Mouse (Mus musculus) lung, postnatal 14 days (tissue): ENCODE data around the gene Smc2.
"Not testable (repeated sequence)": the region's sequence is repeated elsewhere in the genome, so short reads cannot be mapped to it uniquely, and the experiment has no call there.

Experiments
- DNase-seq: peaks from one replicate; pipeline ENCODE4 v3.0.0; 2021

Gene Smc2

DNA sequence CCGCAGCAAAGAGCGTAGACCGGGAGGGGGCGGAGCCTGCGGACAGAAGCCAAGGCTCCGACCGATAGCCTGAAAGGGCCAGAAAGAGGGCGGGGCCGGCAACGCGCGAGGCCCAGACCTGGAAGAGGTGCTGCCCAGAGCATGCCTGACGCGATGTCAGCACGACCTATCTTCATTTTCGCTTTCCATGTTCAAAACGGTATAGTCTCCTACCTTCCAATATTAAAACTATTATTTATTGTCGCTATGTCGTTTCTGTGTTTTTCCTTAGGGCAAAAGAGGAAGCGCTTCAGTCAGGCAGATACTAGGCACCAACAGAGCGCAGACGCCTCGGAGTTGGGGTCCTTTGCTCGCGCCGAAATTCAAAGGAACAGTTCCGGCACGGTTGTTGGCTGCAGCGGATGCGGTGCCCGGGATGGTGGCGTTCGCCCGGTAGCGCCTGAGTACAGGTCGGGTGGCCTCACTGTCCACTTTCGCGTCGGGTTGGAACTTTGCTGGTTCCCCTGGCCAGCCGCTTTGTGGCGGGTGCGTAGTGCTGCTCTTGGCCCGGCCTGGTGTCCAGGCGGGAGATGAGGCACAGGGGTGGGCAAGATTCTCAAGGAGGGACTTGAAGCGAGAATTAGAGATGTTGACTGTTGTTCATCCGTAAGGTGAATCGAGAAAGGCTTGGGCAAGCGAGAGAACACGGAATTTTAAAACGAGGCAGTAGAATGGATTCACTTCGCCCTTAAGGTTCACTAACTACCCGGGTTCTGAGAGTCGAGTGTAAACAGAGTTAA lies at the start of gene Smc2:
Gene Smc2, plus strand, starts transcription at position 358 of the 779 bp plus-strand sequence.
- peak; percentile 94 for DNase-seq

DNA sequence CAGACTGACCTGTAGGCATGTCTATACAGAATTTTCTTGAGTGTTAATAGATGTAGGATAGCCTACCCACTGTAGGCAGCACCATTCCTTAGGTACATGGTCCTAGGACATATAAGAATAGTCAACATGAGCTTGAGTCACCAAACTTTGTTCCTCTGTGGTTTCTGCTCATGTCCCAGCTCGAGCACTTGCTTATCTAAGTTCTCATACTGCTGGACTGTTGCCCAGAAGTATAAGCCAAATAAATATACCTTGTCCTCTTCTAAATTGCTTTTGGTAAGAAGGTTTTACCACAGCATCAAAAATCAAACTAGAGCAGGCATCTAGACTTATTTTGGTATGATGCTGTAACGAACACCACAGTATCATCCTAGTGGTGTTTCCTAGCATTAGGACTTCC lies 27.5 kb upstream of the Smc2 start:
- no peak for DNase-seq

DNA sequence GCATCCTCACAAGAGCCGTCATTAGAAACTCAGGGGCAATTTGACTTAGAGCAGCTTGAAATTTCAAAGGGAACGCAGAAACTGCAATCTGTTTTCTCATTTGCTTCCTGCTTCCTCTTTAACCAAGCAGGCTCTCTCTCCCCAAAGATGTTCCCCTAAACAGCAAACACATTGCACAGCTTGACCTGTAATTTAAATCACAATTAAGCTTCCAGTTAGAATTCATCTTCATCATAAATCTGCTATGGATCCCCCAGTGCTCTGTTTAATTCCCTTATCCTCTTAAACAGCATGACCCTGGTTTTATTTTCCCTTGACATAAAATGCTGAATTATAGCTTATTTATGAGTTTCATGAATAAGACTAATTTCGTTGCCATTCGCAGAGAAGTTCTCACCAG lies 15.4 kb upstream of the Smc2 start:
- no peak for DNase-seq

DNA sequence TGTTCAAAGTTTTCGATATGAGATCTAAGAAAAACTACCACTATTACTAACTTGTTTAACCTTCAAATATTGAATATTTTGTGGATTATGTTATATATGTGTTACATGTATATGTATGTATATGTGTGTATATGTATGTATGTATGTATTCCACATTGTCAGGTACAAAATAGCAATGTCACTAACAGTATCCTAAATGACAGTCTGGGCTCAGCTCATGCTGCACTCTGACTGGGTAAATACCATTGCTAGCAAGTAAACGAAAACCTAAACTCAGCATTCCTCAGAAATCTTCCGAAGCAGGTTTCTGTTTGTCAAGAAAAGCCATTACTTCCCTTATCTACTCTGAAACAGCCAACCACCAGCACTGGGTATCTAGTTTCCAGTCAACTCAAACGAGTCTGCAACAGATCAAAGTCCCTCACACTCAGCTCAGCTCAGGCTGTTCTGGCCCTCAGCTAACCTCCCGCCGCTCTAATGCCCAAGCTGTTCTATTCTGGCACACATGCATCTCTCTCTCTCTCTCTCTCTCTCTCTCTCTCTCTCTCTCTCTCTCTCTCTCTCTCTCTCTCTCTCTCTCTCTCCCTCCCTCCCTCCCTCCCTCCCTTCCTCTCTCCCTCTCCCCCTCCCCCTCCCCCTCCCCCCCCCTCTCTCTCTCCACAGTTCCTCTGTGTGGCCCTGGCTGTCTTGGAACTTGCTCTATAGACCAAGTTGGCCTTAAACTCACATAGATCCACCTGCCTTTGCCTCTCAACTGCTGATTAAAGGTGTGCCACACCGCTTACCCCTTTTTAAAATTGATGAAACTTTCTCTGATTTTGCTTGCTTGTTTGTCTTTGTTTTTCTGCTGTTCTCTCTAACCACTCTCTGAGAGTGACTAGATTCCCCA lies 9.5 kb upstream of the Smc2 start:
- no peak for DNase-seq

DNA sequence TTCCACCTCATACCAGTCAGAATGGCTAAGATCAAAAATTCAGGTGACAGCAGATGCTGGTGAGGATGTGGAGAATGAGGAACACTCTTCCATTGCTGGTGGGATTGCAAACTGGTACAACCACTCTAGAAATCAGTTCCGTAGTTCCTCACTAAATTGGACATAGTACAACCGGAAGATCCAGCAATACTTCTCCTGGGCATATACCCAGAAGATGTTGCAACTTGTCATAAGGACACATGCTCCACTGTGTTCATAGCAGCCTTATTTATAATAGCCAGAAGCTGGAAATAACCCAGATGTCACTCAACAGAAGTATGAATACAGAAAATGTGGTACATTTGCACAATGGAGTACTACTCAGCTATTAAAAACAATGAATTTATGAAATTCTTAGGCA lies 3.5 kb upstream of the Smc2 start:
- DNase-seq: not testable (repeated sequence)

DNA sequence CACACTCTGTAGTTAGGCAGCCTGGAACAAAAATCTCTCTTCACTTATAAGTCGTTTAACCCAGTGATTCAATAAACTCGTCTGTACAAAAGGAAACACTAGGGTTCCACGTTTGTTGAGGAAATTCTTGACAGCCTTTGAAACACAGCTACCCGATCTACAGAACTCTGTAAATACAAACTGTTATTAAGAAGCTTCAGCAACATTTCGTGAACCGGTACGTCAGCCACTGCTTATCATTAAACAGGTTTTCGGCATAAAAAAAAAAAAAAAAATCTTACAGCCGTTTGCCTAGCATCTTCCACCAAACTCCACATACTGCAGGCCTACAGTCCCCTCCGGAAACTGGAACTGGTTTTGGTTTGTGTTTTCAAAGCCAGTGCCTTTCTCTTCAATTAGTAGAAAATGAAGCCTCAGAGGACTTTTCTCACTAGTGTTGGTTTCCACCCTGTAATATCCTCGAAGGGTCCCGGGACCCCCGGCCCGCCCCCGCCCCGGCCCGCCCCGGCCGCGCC lies 615 bp upstream of the Smc2 start:
- no peak for DNase-seq

DNA sequence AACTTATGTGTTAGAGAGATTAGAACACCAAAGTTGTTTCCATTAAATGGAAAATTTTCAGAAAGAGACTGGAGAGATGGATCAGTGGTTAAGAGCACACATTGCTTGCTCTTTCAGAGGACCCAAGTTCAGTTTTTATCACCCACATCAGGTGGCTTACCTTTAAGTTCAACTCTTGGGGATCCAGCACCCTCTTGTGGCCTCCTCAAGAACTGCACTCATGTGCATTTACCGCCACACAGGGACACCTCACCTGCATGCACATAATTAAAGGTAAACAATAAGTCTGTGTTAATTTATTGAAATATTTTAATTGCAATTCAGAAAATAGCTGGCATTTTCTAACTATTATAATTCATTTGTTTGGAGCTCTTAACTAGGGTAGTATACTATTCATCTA lies 20.7 kb downstream of the Smc2 start:
- no peak for DNase-seq

DNA sequence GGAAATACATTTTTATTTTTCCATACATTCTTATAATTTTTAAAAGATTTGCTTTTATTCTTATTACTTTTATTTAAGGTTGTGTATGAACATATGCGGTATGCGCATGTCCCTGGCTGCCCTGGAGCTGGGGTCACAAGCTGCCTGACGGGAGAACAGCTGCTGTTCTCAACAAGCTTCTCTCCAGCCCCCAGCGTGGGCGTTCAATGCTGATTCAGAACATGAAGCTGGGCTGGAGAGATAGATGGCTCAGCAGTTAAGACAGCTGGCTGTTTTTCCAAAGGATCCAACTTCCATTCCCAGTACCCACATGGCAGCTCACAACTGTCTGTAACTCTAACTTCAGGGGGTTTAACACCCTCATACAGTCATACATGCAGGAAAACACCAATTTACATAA lies 22.3 kb downstream of the Smc2 start:
- DNase-seq: no peak

DNA sequence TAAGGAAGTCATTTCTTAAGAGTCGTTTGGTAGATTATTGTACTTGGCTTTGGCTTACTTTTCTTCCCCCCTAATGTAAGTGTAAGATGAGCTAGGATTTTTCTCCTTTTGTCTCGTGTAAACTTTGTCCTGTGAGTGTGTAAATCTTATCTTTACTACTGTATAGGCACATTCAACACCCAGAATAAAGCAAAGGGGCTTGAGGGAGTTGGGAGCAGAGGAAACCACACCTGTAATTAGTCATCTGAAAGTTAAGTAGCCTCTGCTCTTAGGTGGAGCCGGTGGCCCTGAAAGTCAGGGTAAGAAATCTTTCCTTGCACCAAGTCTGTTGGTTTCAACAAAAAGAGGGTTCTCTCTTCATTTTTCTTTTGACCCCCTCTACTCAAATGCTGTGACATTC lies 34.4 kb downstream of the Smc2 start:
- DNase-seq: no peak

DNA sequence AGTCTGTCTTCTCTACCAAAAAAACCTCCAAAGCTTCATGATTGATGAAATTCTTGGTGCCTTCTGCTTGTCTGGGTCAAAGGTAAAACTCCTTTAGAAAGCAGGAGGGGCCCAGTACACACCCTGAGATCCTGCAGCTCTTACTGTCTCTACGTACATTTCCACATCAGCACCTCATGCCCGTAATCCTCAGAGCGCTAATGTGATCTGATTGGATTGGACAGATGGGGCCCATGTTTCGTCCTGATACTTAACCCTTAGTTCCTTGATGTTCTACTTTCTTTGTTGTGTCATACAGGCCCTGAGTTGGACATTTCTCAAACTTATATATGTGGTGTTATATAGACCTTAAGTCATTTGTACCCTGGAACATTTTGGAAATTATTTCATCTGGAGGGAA lies 48.4 kb downstream of the Smc2 start:
- DNase-seq: no peak

DNA sequence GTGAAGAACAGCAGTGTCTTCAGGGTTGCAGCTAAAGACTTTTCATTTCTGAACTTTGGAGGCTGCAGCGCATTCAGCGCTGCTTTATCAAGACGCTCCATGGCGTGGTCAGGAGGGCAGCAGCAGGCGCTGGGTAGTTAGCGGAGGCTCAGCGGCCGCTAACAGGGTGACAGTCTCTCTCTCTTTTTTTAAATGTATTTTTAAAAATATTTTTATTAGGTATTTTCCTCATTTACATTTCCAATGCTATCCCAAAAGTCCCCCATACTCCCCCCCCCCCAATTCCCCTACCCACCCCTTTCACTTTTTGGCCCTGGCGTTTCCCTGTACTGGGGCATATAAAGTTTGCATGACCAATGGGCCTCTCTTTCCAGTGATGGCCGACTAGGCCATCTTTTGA lies 58.1 kb downstream of the Smc2 start, which contains the start of gene Vma21-ps:
Gene Vma21-ps, minus strand, starts transcription at position 101 of the 400 bp plus-strand sequence.
- DNase-seq: not testable (repeated sequence)

DNA sequence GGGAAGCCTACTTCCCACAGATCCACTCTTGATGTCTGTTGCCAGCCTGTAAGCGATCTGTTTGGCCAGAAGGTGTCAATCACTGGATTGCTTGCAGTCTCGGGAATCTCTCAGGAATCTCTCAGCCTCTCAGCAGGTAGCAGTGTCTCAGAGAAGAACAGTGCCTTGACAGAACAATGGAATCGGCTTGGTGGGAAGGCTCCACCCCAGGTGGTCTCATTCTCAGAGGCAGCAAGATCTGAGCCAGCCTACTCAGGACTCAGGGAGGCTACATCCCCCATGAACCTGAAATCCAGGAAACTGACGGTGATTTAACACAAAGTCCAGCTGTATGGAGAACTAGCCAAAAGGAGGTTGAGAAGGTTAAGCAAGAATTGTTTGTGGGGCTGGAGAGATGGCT lies 78.5 kb downstream of the Smc2 start:
- no peak for DNase-seq

DNA sequence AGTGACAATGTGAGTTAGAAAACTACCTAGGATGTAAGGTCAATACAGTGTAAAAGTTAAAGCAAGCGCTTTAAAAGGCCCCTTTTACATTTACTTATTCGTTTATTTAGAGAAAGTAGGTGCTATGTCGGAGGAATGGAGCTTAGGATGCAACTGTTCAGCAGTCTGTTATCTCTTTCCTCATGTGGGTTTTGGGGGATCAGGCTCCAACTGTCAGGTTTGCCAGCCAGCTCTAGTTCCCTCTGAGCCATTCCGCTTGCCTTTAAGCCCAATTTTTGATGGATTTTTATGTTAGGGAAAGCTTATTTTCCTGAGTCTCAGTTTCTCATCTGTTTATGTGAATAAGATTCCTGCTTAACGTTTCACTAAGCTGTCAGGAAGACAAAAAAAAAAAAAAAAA lies 80.3 kb downstream of the Smc2 start:
- no peak for DNase-seq

DNA sequence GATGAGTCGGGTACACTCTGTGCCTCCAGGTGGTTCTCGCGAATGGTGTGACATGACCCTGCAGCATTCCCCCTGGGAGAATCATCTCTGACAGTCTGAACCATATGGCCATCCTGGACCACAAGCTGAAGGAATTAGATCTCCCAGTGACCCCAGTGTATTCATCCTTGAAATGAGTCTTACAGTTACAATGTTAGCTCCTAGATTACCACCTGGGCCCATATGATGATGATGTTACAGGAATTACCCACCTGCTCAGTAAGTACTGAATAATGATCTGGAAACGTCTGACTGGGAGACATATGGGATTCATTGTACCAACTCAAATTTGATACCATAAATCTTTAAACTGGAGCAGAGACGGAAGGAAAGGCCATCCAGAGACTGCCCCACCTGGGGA lies 87.4 kb downstream of the Smc2 start:
- no peak for DNase-seq

DNA sequence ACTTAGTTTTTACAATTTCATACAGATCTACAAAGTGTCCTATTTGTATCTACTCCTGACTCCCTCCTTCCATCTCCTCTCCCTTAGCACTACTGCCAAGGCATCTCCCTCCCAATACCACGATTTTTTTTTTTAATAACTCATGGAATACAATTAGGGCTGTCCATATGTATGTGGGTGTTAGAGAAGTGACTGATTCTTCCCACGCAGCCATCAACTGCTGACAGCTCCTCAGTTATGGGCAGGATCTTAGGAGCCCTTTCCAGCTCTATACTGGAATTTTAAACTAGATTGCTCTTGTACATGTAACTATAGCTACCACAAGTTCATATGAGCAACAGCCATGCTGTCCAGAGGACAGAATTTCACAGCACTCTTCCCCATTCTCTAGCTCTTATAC lies 91.6 kb downstream of the Smc2 start:
- no peak for DNase-seq
